Mouse (Mus musculus): Measurements from ENCODE around the gene Scn8a.

- TF ChIP-seq CTCF (IDR thresholded peaks at IDR 0.05; ENCODE audit: low read depth, low read length) (no peak), POLR2A (IDR thresholded peaks at IDR 0.05; ENCODE audit: borderline replicate concordance, low read depth, low read length) (no peak)
These were observed 224.3 kb downstream of the Scn8a start for GRCm38 (mm10) chr15:101093988-101094387.
